Mouse (Mus musculus): ENCODE data around the gene Dntt. TPM values are rescaled to one million over a fixed set of nuclear protein-coding genes. Genes with fewer than 3 reads are reported as not detected.

Gene Dntt
- polyA plus RNA-seq, 1 experiment from 2014 or later, result 0.15 TPM

DNA sequence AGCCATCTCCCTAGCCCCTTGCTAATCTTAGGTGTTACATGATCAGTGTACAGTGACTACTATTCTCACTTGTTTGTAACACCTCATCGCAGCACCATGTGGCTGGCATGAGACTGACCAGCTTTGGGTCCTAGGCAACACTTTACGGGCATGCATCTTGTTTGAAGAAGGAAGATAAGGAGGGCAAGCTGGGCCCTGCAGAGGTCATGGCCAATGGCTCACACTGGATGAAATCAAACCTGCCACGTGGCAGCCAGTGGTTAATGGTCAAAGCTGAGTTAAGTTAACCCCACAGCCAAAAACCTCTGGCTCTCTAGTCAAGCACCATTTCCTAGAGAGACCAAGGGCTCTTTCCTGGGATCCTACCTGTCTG is 19.1 kb downstream of the Dntt start:
- no peaks in the 10 kb centered on the region for H3K27me3 ChIP-seq (ENCODE audit: insufficient read depth, low read length)
- H3K4me1 ChIP-seq (ENCODE audit: insufficient read depth, low read length), result peaks cover 15% of the 10 kb centered on the region
- H3K9me3 ChIP-seq (ENCODE audit: low read length), result no peaks in the 10 kb centered on the region
- WGBS, result 66% methylated on average over 3 of the region's 3 CpGs
- no peak overlapping the region for H3K4me2 ChIP-seq (replicated peaks; ENCODE audit: low read depth, low read length)
- H3K4me3 ChIP-seq (ENCODE audit: low read length), result no peak overlapping the region
- ATAC-seq (ENCODE audit: low FRiP score, low TSS enrichment), result no peak
- H3K36me3 ChIP-seq (ENCODE audit: insufficient read depth, low read length), result no peaks in the 10 kb centered on the region
- no peak overlapping the region for H3K27ac ChIP-seq (ENCODE audit: low read length)
- H3K9ac ChIP-seq (replicated peaks; ENCODE audit: low read length), result no peak overlapping the region

DNA sequence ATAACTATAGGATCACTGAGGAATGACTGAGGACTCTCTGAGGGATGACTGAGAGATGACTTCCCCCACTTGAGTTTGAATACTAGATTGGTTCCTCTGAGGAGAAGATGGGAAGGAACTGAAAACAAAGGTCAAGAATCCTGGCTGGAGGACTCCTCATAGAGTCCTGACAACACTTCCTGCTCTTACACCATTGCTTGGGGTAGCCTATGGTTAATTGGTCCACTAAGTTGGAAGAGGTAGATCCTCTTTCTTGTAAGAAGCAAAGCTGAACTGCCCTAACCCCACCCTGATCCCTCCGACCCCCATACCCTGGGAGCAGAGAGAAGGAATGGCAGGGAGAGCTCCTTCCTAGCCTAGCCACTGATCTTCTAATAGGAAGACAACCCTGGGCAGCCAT is 22.6 kb downstream of the Dntt start:
- Histone ChIP-seq H3K27ac (ENCODE audit: low read length) (peak overlapping the region; percentile 74), H3K27me3 (ENCODE audit: insufficient read depth, low read length) (no peaks in the 10 kb centered on the region), H3K4me3 (ENCODE audit: low read length) (no peak overlapping the region), H3K9ac (replicated peaks; ENCODE audit: low read length) (no peak overlapping the region), H3K4me2 (replicated peaks; ENCODE audit: low read depth, low read length) (no peak overlapping the region), H3K4me1 (ENCODE audit: insufficient read depth, low read length) (peaks cover 18% of the 10 kb centered on the region), H3K9me3 (ENCODE audit: low read length) (no peaks in the 10 kb centered on the region), H3K36me3 (ENCODE audit: insufficient read depth, low read length) (no peaks in the 10 kb centered on the region)
- WGBS, result 67% methylated on average over 1 of the region's 1 CpGs
- ATAC-seq (ENCODE audit: low FRiP score, low TSS enrichment), result no peak

DNA sequence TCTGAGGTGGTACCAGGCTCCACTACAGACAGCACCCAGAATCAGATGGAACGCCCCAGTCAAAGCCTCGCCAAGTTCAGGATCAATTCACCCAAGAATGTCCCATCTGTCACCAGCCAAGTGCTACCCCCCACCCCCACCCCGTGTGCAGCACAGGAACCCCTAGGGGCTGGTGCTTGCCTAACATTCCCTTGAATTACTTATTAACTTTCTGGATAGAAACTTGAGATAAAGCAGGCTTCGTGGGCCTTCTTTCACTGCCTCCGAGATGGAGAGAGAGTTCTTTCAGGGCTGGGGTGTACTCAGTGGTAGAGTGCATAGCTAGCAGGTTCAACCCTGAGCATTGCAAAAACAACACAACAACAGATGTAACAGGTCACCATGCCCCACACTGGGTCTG is 23.2 kb downstream of the Dntt start:
- H3K9ac ChIP-seq (replicated peaks; ENCODE audit: low read length), result no peak overlapping the region
- ATAC-seq (ENCODE audit: low FRiP score, low TSS enrichment), result peak; percentile 82
- H3K27me3 ChIP-seq (ENCODE audit: insufficient read depth, low read length), result no peaks in the 10 kb centered on the region
- H3K9me3 ChIP-seq (ENCODE audit: low read length), result no peaks in the 10 kb centered on the region
- peak overlapping the region; percentile 74 for H3K27ac ChIP-seq (ENCODE audit: low read length)
- WGBS, result 40% methylated on average over 5 of the region's 5 CpGs
- H3K36me3 ChIP-seq (ENCODE audit: insufficient read depth, low read length), result no peaks in the 10 kb centered on the region
- no peak overlapping the region for H3K4me3 ChIP-seq (ENCODE audit: low read length)
- no peak overlapping the region for H3K4me2 ChIP-seq (replicated peaks; ENCODE audit: low read depth, low read length)
- H3K4me1 ChIP-seq (ENCODE audit: insufficient read depth, low read length), result peaks cover 18% of the 10 kb centered on the region

DNA sequence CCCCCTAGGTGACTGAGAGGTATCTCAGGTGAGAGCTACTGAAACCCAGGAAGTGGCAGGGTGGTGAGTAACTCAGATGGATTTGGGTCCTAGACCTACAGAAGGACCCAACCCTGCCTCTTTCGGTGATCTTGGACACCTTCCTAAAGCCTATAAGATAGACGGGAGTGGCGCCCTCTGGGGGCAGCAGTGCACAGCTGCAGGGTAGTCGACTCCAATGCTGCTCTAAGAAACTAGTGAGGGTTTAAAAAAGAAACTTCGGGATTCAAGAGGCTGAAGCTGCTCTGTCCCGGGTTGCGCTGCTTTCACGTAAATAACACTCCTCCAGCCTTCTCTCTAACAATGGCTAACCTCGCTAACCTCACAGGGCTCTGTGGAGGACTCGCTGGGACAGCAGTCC is 24.5 kb downstream of the Dntt start:
- Histone ChIP-seq H3K4me2 (replicated peaks; ENCODE audit: low read depth, low read length) (no peak overlapping the region), H3K9me3 (ENCODE audit: low read length) (no peaks in the 10 kb centered on the region), H3K4me3 (ENCODE audit: low read length) (no peak overlapping the region), H3K36me3 (ENCODE audit: insufficient read depth, low read length) (no peaks in the 10 kb centered on the region), H3K27ac (ENCODE audit: low read length) (peak overlapping the region; percentile 74), H3K27me3 (ENCODE audit: insufficient read depth, low read length) (no peaks in the 10 kb centered on the region), H3K4me1 (ENCODE audit: insufficient read depth, low read length) (peaks cover 18% of the 10 kb centered on the region), H3K9ac (replicated peaks; ENCODE audit: low read length) (no peak overlapping the region)
- whole genome bisulfite sequencing, result 39% methylated on average over 10 of the region's 10 CpGs
- no peak for ATAC-seq (ENCODE audit: low FRiP score, low TSS enrichment)

GRCm38 (mm10) chr19:41054702-41055101 is 25.6 kb downstream of the Dntt start:
- Histone ChIP-seq H3K9ac (replicated peaks; ENCODE audit: low read length) (no peak overlapping the region), H3K27ac (ENCODE audit: low read length) (no peak overlapping the region), H3K9me3 (ENCODE audit: low read length) (no peaks in the 10 kb centered on the region), H3K4me1 (ENCODE audit: insufficient read depth, low read length) (peaks cover 18% of the 10 kb centered on the region), H3K4me2 (replicated peaks; ENCODE audit: low read depth, low read length) (no peak overlapping the region), H3K4me3 (ENCODE audit: low read length) (no peak overlapping the region), H3K27me3 (ENCODE audit: insufficient read depth, low read length) (no peaks in the 10 kb centered on the region), H3K36me3 (ENCODE audit: insufficient read depth, low read length) (no peaks in the 10 kb centered on the region)
- 60% methylated on average over 4 of the region's 4 CpGs for WGBS
- no peak for ATAC-seq (ENCODE audit: low FRiP score, low TSS enrichment)

DNA sequence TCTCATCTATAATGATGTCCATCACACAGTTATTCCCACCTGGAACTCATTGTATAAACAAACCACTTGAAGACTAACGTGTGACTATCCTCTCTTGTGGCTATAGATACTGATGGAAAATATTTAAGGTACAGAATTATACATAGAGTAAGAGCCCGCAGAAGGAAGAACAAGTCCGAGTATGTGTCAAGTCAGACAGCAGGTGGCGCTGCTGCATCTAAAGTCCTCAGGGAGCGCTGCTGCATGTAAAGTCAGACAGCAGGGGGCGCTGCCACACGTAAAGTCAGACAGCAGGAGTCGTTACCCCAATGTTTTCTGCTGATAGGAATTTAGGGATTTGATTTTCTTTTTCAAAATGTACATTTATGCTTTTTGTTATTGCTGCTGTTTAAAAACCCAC is 42.4 kb downstream of the Dntt start:
- 12% methylated on average over 8 of the region's 8 CpGs for WGBS
- no peak overlapping the region for H3K4me2 ChIP-seq (replicated peaks; ENCODE audit: low read depth, low read length)
- no peaks in the 10 kb centered on the region for H3K27me3 ChIP-seq (ENCODE audit: insufficient read depth, low read length)
- H3K9me3 ChIP-seq (ENCODE audit: low read length), result no peaks in the 10 kb centered on the region
- no peaks in the 10 kb centered on the region for H3K36me3 ChIP-seq (ENCODE audit: insufficient read depth, low read length)
- no peak overlapping the region for H3K4me3 ChIP-seq (ENCODE audit: low read length)
- H3K27ac ChIP-seq (ENCODE audit: low read length), result no peak overlapping the region
- no peak overlapping the region for H3K9ac ChIP-seq (replicated peaks; ENCODE audit: low read length)
- no peaks in the 10 kb centered on the region for H3K4me1 ChIP-seq (ENCODE audit: insufficient read depth, low read length)
- no peak for ATAC-seq (ENCODE audit: low FRiP score, low TSS enrichment)

GRCm38 (mm10) chr19:41073746-41074455 is 44.8 kb downstream of the Dntt start:
- ATAC-seq (ENCODE audit: low FRiP score, low TSS enrichment), result no peak
- no peak overlapping the region for H3K4me3 ChIP-seq (ENCODE audit: low read length)
- no peak overlapping the region for H3K27ac ChIP-seq (ENCODE audit: low read length)
- no peaks in the 10 kb centered on the region for H3K27me3 ChIP-seq (ENCODE audit: insufficient read depth, low read length)
- H3K4me2 ChIP-seq (replicated peaks; ENCODE audit: low read depth, low read length), result no peak overlapping the region
- 90% methylated on average over 14 of the region's 14 CpGs for WGBS
- H3K4me1 ChIP-seq (ENCODE audit: insufficient read depth, low read length), result no peaks in the 10 kb centered on the region
- no peaks in the 10 kb centered on the region for H3K9me3 ChIP-seq (ENCODE audit: low read length)
- H3K36me3 ChIP-seq (ENCODE audit: insufficient read depth, low read length), result no peaks in the 10 kb centered on the region
- no peak overlapping the region for H3K9ac ChIP-seq (replicated peaks; ENCODE audit: low read length)

DNA sequence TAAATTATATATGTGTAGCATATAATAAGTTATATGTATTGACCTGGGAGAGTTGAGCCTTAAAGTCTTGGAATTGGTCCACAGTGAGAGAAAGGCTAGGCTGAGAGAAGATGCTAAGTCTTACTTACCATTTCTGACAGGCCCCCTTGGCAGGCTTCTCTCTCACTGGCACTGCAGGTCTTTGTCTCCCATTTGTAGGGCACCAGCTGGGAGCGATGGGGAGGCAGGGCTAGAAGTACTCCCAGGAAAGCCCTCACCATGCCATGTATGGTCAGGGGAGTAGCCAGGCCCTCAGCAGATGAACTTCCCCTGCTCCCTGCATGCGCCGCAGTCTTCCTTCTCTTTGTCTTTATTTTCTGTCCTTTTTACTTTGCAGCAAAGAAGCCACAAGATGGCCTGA is 47.8 kb downstream of the Dntt start, which contains the start of gene Opalin:
Gene Opalin (minus strand): TSS at position 208 of the 400 bp plus-strand sequence.
- Histone ChIP-seq H3K4me3 (ENCODE audit: low read length) (no peak within 1 kb of the TSS), H3K9me3 (ENCODE audit: low read length) (no peaks in the 10 kb centered on the region), H3K27ac (ENCODE audit: low read length) (no peak within 1 kb of the TSS), H3K4me2 (replicated peaks; ENCODE audit: low read depth, low read length) (no peak within 1 kb of the TSS), H3K27me3 (ENCODE audit: insufficient read depth, low read length) (no peaks in the 10 kb centered on the region), H3K9ac (replicated peaks; ENCODE audit: low read length) (no peak within 1 kb of the TSS), H3K4me1 (ENCODE audit: insufficient read depth, low read length) (no peaks in the 10 kb centered on the region), H3K36me3 (ENCODE audit: insufficient read depth, low read length) (no peaks in the 10 kb centered on the region)
- 84% methylated on average over 3 of the region's 3 CpGs for WGBS
- no peak for ATAC-seq (ENCODE audit: low FRiP score, low TSS enrichment)

GRCm38 (mm10) chr19:41081589-41081988 is 52.5 kb downstream of the Dntt start:
- H3K36me3 ChIP-seq (ENCODE audit: insufficient read depth, low read length), result no peaks in the 10 kb centered on the region
- no peaks in the 10 kb centered on the region for H3K9me3 ChIP-seq (ENCODE audit: low read length)
- no peak overlapping the region for H3K4me3 ChIP-seq (ENCODE audit: low read length)
- 81% methylated on average over 3 of the region's 3 CpGs for WGBS
- ATAC-seq (ENCODE audit: low FRiP score, low TSS enrichment), result no peak
- H3K27me3 ChIP-seq (ENCODE audit: insufficient read depth, low read length), result no peaks in the 10 kb centered on the region
- H3K4me2 ChIP-seq (replicated peaks; ENCODE audit: low read depth, low read length), result no peak overlapping the region
- H3K27ac ChIP-seq (ENCODE audit: low read length), result no peak overlapping the region
- no peak overlapping the region for H3K9ac ChIP-seq (replicated peaks; ENCODE audit: low read length)
- no peaks in the 10 kb centered on the region for H3K4me1 ChIP-seq (ENCODE audit: insufficient read depth, low read length)

GRCm38 (mm10) chr19:41083646-41084045 is 54.6 kb downstream of the Dntt start:
- peaks cover 10% of the 10 kb centered on the region for H3K27me3 ChIP-seq (ENCODE audit: insufficient read depth, low read length)
- no peak for ATAC-seq (ENCODE audit: low FRiP score, low TSS enrichment)
- no peaks in the 10 kb centered on the region for H3K36me3 ChIP-seq (ENCODE audit: insufficient read depth, low read length)
- WGBS, result 90% methylated on average over 14 of the region's 14 CpGs
- no peak overlapping the region for H3K9ac ChIP-seq (replicated peaks; ENCODE audit: low read length)
- H3K9me3 ChIP-seq (ENCODE audit: low read length), result no peaks in the 10 kb centered on the region
- H3K27ac ChIP-seq (ENCODE audit: low read length), result no peak overlapping the region
- no peak overlapping the region for H3K4me2 ChIP-seq (replicated peaks; ENCODE audit: low read depth, low read length)
- no peaks in the 10 kb centered on the region; the same call in 1 of the 2 replicates for H3K4me1 ChIP-seq (ENCODE audit: insufficient read depth, low read length)
- no peak overlapping the region for H3K4me3 ChIP-seq (ENCODE audit: low read length)

Data from kidney, embryonic 16.5 days (tissue).